Mouse (Mus musculus): ENCODE results near the gene Ptgir. TPM values are rescaled to one million over a fixed set of nuclear protein-coding genes. Genes with fewer than 3 reads are reported as not detected.
"Not testable (repeated sequence)": the region's sequence is repeated elsewhere in the genome, so short reads cannot be mapped to it uniquely, and the experiment has no call there.

Gene Ptgir
- polyA plus RNA-seq, 1 experiment from 2014 or later, result 0.64 TPM

GRCm38 (mm10) chr7:16949908-16950841, 43.9 kb downstream of the Ptgir start:
- peaks cover 50% of the 10 kb centered on the region for H3K4me1 ChIP-seq
- 12% methylated on average over 29 of the region's 29 CpGs for WGBS
- DNase-seq (ENCODE audit: low spot score), result peak; percentile 89
- peak overlapping the region; percentile 52; the same call in 1 of the 2 replicates for H3K27ac ChIP-seq (replicated peaks)
- H3K4me3 ChIP-seq, result peak overlapping the region; percentile 52
- 0 out of 2 replicates have a peak, but pooled peaks cover 4% of the 10 kb centered on the region for H3K9me3 ChIP-seq
- H3K36me3 ChIP-seq (replicated peaks), result no peaks in the 10 kb centered on the region
- H3K27me3 ChIP-seq (replicated peaks; ENCODE audit: low read depth, poor library complexity, severe bottlenecking), result peaks cover 62% of the 10 kb centered on the region

GRCm38 (mm10) chr7:16950861-16951635, 44.8 kb downstream of the Ptgir start:
- Histone ChIP-seq H3K4me3 (no peak overlapping the region), H3K9me3 (0 out of 2 replicates have a peak, but pooled peaks cover 4% of the 10 kb centered on the region), H3K4me1 (peaks cover 43% of the 10 kb centered on the region), H3K27me3 (replicated peaks; ENCODE audit: low read depth, poor library complexity, severe bottlenecking) (peaks cover 53% of the 10 kb centered on the region), H3K27ac (replicated peaks) (no peak overlapping the region), H3K36me3 (replicated peaks) (no peaks in the 10 kb centered on the region)
- 28% methylated on average over 18 of the region's 18 CpGs for WGBS
- DNase-seq (ENCODE audit: low spot score), result peak; percentile 89

- not testable (repeated sequence) for DNase-seq (ENCODE audit: low spot score); H3K4me3 ChIP-seq; H3K9me3 ChIP-seq; H3K27ac ChIP-seq (replicated peaks); H3K36me3 ChIP-seq (replicated peaks)
- WGBS, result 67% methylated on average over 2 of the region's 2 CpGs
- peaks cover 26% of the 10 kb centered on the region for H3K27me3 ChIP-seq (replicated peaks; ENCODE audit: low read depth, poor library complexity, severe bottlenecking)
- peaks cover 25% of the 10 kb centered on the region for H3K4me1 ChIP-seq
Observed at GRCm38 (mm10) chr7:16953776-16954175, 47.5 kb downstream of the Ptgir start.

GRCm38 (mm10) chr7:16955712-16956111, 49.4 kb downstream of the Ptgir start:
- Histone ChIP-seq H3K9me3 (0 out of 2 replicates have a peak, but pooled peaks cover 4% of the 10 kb centered on the region), H3K36me3 (replicated peaks) (no peaks in the 10 kb centered on the region), H3K27ac (replicated peaks) (no peak overlapping the region), H3K4me3 (no peak overlapping the region), H3K27me3 (replicated peaks; ENCODE audit: low read depth, poor library complexity, severe bottlenecking) (peaks cover 10% of the 10 kb centered on the region; the same call in 1 of the 2 replicates), H3K4me1 (peaks cover 26% of the 10 kb centered on the region)
- 86% methylated on average over 4 of the region's 4 CpGs for WGBS
- no peak for DNase-seq (ENCODE audit: low spot score)

- Histone ChIP-seq H3K36me3 (replicated peaks) (no peaks in the 10 kb centered on the region), H3K4me1 (peaks cover 27% of the 10 kb centered on the region), H3K4me3 (no peak overlapping the region), H3K27ac (replicated peaks) (no peak overlapping the region), H3K27me3 (replicated peaks; ENCODE audit: low read depth, poor library complexity, severe bottlenecking) (peaks cover 8% of the 10 kb centered on the region; the same call in 1 of the 2 replicates), H3K9me3 (0 out of 2 replicates have a peak, but pooled peaks cover 4% of the 10 kb centered on the region)
- 71% methylated on average over 15 of the region's 15 CpGs for WGBS
- no peak for DNase-seq (ENCODE audit: low spot score)
Observed at GRCm38 (mm10) chr7:16956410-16957265, 50.3 kb downstream of the Ptgir start.

GRCm38 (mm10) chr7:16959539-16960187, 53.4 kb downstream of the Ptgir start, which contains the start of gene Pnmal1:
Gene Pnmal1 (plus strand): TSS chr7:16959679.
- Histone ChIP-seq H3K4me1 (peaks cover 27% of the 10 kb centered on the region), H3K9me3 (0 out of 2 replicates have a peak, but pooled peaks cover 2% of the 10 kb centered on the region), H3K27me3 (replicated peaks; ENCODE audit: low read depth, poor library complexity, severe bottlenecking) (peaks cover 4% of the 10 kb centered on the region; the same call in 1 of the 2 replicates), H3K36me3 (replicated peaks) (no peaks in the 10 kb centered on the region), H3K27ac (replicated peaks) (peak within 1 kb of the TSS; percentile 82), H3K4me3 (peak within 1 kb of the TSS; percentile 46)
- peak; percentile 90 for DNase-seq (ENCODE audit: low spot score)
- 25% methylated on average over 17 of the region's 17 CpGs for WGBS

Other genes starting within 250 kb of the Ptgir start
- gene Ceacam15, start 230.8 kb upstream of the Ptgir start, polyA plus RNA-seq (2016; fragmentation: Nextera tagmentation; extraction: Ambion mirVana), result not detected in 2 replicates
- not detected in 2 replicates for gene Ceacam9, start 184.6 kb upstream of the Ptgir start, polyA plus RNA-seq (2016; fragmentation: Nextera tagmentation; extraction: Ambion mirVana)
- gene Ap2s1, start 168.1 kb upstream of the Ptgir start, polyA plus RNA-seq (2016; fragmentation: Nextera tagmentation; extraction: Ambion mirVana), result 250 and 256 TPM in 2 replicates
- 37.3 and 40.5 TPM in 2 replicates for gene Slc1a5, start 125.2 kb upstream of the Ptgir start, polyA plus RNA-seq (2016; fragmentation: Nextera tagmentation; extraction: Ambion mirVana)
- gene Strn4, start 90.6 kb upstream of the Ptgir start, polyA plus RNA-seq (2016; fragmentation: Nextera tagmentation; extraction: Ambion mirVana), result 129 and 131 TPM in 2 replicates
- 26.1 and 28.5 TPM in 2 replicates for gene Fkrp, start 89.8 kb upstream of the Ptgir start, polyA plus RNA-seq (2016; fragmentation: Nextera tagmentation; extraction: Ambion mirVana)
- gene Prkd2, start 63.6 kb upstream of the Ptgir start, polyA plus RNA-seq (2016; fragmentation: Nextera tagmentation; extraction: Ambion mirVana), result 12.9 and 13.1 TPM in 2 replicates
- gene Dact3, start 31.2 kb upstream of the Ptgir start, polyA plus RNA-seq (2016; fragmentation: Nextera tagmentation; extraction: Ambion mirVana), result 5.5 and 6.0 TPM in 2 replicates
- 14.7 and 20.3 TPM in 2 replicates for gene Gng8, start 14.7 kb upstream of the Ptgir start, polyA plus RNA-seq (2016; fragmentation: Nextera tagmentation; extraction: Ambion mirVana)
- 121 and 126 TPM in 2 replicates for gene Calm3, start 17.6 kb downstream of the Ptgir start, polyA plus RNA-seq (2016; fragmentation: Nextera tagmentation; extraction: Ambion mirVana)
- gene Pnmal2, start 38.2 kb downstream of the Ptgir start, polyA plus RNA-seq (2016; fragmentation: Nextera tagmentation; extraction: Ambion mirVana), result 2.9 and 4.6 TPM in 2 replicates
- gene Pnmal1, start 53.2 kb downstream of the Ptgir start, polyA plus RNA-seq (2016; fragmentation: Nextera tagmentation; extraction: Ambion mirVana), result 3.4 and 4.0 TPM in 2 replicates
- 0.59 and 0.86 TPM in 2 replicates for gene Gm42372, start 76.6 kb downstream of the Ptgir start, polyA plus RNA-seq (2016; fragmentation: Nextera tagmentation; extraction: Ambion mirVana)
- gene Ccdc8, start 86.2 kb downstream of the Ptgir start, polyA plus RNA-seq (2016; fragmentation: Nextera tagmentation; extraction: Ambion mirVana), result 10.5 and 11.9 TPM in 2 replicates
- gene Ppp5c, start 121.4 kb downstream of the Ptgir start, polyA plus RNA-seq (2016; fragmentation: Nextera tagmentation; extraction: Ambion mirVana), result 138 and 146 TPM in 2 replicates
- gene Hif3a, start 155.9 kb downstream of the Ptgir start, polyA plus RNA-seq (2016; fragmentation: Nextera tagmentation; extraction: Ambion mirVana), result 5.6 and 5.7 TPM in 2 replicates
- gene Psg16, start 167.6 kb downstream of the Ptgir start, polyA plus RNA-seq (2016; fragmentation: Nextera tagmentation; extraction: Ambion mirVana), result 0.09 and 0.10 TPM in 2 replicates
- not detected in 2 replicates for gene Ceacam3, start 243.8 kb downstream of the Ptgir start, polyA plus RNA-seq (2016; fragmentation: Nextera tagmentation; extraction: Ambion mirVana)